Mouse (Mus musculus) intestine, embryonic 15.5 days (tissue): ENCODE results near the gene Ccdc6. TPM values are rescaled to one million over a fixed set of nuclear protein-coding genes. Genes with fewer than 3 reads are reported as not detected.
A peak's percentile ranks its signal among the peaks of the same experiment; 100 is the strongest.

Source experiments
- ATAC-seq: fragments of 200-750 bp; cut with Nextera tagmentation; 2 replicates; pipeline ENCODE4 v1.8.0; 2017; ENCODE audit warnings: moderate TSS enrichment, moderate library complexity
- H3K27ac ChIP-seq: fragments of 300-500 bp; sonication (generic); 2 replicates; pipeline ENCODE4 v1.5.1; 2015; ENCODE audit warnings: mild to moderate bottlenecking, inconsistent platforms
- H3K27me3 ChIP-seq: fragments of 300-500 bp; sonication (generic); replicated peaks from 2 replicates; pipeline ENCODE4 v1.6.1; 2015; ENCODE audit warnings: inconsistent platforms
- H3K36me3 ChIP-seq: fragments of 300-500 bp; sonication (generic); 2 replicates; pipeline ENCODE4 v1.6.1; 2015; ENCODE audit warnings: inconsistent platforms
- H3K4me1 ChIP-seq: fragments of 300-500 bp; sonication (generic); replicated peaks from 2 replicates; pipeline ENCODE4 v1.6.1; 2015; ENCODE audit warnings: inconsistent platforms
- H3K4me2 ChIP-seq: fragments of 300-500 bp; sonication (generic); replicated peaks from 2 replicates; pipeline ENCODE4 v1.6.1; 2015; ENCODE audit warnings: mild to moderate bottlenecking, inconsistent platforms
- H3K4me3 ChIP-seq: fragments of 300-500 bp; sonication (generic); replicated peaks from 2 replicates; pipeline ENCODE4 v1.5.1; 2015; ENCODE audit warnings: inconsistent platforms
- H3K9ac ChIP-seq: fragments of 300-500 bp; sonication (generic); 2 replicates; pipeline ENCODE4 v1.6.1; 2015; ENCODE audit warnings: inconsistent platforms
- H3K9me3 ChIP-seq: fragments of 300-500 bp; sonication (generic); 2 replicates; pipeline ENCODE4 v1.6.1; 2016; ENCODE audit warnings: inconsistent platforms
- WGBS: fragments of 180-500 bp; shearing (Covaris S2); methylation state at CpG from one replicate; pipeline ENCODE4 v1.1.7; 2015; 5-methylcytosine and 5-hydroxymethylcytosine counted together
- polyA plus RNA-seq: library from polyadenylated mRNA; unstranded; fragments of >200 nt; fragmentation: Nextera tagmentation; extraction: Ambion mirVana; gene quantifications from 2 replicates; pipeline ENCODE4 v1.2.1, GENCODE M21; 2015

Ccdc6 gene
- polyA plus RNA-seq, 1 experiment from 2014 or later = 14.0 TPM

DNA sequence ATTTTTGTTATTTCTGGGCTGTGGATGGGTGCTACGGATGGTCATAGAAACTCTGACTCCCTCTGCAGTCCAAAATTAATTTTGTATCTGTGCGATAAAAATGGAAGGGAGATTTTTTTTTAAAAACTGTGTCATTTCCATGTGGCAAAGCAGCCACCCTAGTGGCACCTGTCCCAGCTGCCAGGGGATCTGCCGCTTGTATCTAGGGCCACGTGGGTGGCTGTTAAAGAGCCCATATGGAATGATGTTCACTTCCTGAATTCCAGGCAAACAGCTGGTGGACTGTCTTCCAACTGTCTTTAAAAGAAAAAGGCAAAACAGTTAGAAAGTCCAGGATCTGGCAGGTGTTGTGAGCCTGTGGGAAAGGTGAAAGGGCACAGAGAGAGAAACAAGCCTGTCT is 25.6 kb upstream of the Ccdc6 start:
- no peak overlapping the region for H3K27ac ChIP-seq
- H3K27me3 ChIP-seq = no peaks in the 10 kb centered on the region
- H3K4me3 ChIP-seq = no peak overlapping the region
- no peak for ATAC-seq
- H3K4me1 ChIP-seq = no peaks in the 10 kb centered on the region
- H3K4me2 ChIP-seq = no peak overlapping the region
- H3K9ac ChIP-seq = no peak overlapping the region
- no peaks in the 10 kb centered on the region for H3K36me3 ChIP-seq
- 84% methylated on average over 4 of the region's 4 CpGs for WGBS
- no peaks in the 10 kb centered on the region for H3K9me3 ChIP-seq

DNA sequence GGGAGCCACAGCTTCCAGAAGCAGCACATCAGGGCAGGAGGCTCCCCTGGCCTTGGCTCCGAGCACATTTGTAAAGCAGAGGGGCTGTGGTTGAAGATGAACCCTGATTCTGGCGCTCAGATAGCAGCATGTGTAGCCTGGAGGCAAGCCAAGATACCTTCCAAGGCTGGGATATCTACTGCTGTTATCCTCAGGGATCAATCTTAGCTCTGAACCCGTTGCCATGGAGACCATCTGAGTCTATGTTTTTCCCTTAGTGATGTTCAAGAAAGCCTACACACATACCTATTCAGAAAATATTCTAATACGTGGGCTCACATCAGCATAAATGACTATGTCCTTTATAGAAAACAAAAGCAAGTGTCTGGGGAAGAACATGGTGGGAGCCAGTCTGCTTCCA is 19.5 kb upstream of the Ccdc6 start:
- Histone ChIP-seq H3K4me1 (no peaks in the 10 kb centered on the region), H3K27ac (no peak overlapping the region), H3K4me3 (no peak overlapping the region), H3K36me3 (no peaks in the 10 kb centered on the region), H3K9me3 (no peaks in the 10 kb centered on the region), H3K27me3 (no peaks in the 10 kb centered on the region), H3K4me2 (no peak overlapping the region), H3K9ac (no peak overlapping the region)
- WGBS = 68% methylated on average over 4 of the region's 4 CpGs
- no peak for ATAC-seq

DNA sequence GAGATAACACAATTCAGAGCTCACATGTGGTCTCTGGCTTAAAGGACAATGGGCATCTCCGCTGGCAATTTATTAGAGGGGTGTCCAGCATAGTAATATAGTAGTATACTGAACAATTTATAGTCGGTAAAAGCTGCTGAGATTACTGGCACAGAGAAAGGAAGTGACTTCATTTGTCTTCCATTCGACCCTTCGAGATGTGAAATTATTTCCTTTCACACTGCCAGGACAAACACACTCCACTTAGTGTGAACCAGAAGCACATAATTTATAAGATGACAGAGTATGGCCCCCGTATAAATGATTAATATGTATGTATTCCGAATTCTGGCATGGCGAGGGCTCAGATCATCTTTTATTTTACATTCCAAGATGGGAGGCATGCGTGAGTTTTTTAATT is 16.0 kb upstream of the Ccdc6 start:
- Histone ChIP-seq H3K9ac (no peak overlapping the region), H3K4me2 (no peak overlapping the region), H3K4me3 (no peak overlapping the region), H3K9me3 (no peaks in the 10 kb centered on the region), H3K27me3 (no peaks in the 10 kb centered on the region), H3K4me1 (no peaks in the 10 kb centered on the region), H3K36me3 (no peaks in the 10 kb centered on the region), H3K27ac (peak overlapping the region; percentile 49; the same call in 1 of the 2 replicates)
- peak; percentile 42; the same call in 1 of the 2 replicates for ATAC-seq
- WGBS = 37% methylated on average over 8 of the region's 8 CpGs

DNA sequence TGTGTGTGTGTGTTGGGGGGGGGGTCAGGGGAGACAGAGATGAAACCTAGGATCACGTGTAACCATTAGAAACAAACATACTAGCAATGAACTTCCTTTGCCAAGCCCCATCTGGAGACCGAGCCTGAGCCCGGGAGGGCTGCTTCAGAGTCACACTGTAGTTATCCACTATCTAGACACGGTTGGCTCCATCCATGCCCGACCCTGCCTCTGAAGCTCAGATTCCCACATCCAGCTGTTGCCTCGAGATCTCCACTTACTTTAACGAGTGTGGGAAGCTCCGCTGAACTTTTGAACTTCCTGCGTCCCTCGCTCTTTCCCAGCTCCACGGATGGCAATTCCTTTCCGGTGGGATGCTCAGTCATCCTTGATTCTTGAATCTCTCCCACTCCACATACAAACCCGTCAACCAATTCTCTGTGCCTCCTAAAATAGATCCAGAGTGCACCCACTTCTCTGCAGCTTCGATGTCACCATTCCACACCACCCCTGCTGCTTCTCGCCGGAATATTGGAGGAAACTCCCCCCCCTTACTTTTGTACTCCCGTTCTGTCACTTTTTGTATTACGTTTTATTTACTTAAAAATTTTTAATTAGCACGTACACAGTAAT is 15.3 kb upstream of the Ccdc6 start:
- H3K27ac ChIP-seq = peak overlapping the region; percentile 49
- H3K9ac ChIP-seq = no peak overlapping the region
- H3K4me2 ChIP-seq = peak overlapping the region; percentile 27; the same call in 1 of the 2 replicates
- no peaks in the 10 kb centered on the region for H3K9me3 ChIP-seq
- peak; percentile 79 for ATAC-seq
- H3K36me3 ChIP-seq = no peaks in the 10 kb centered on the region
- H3K4me3 ChIP-seq = no peak overlapping the region
- H3K27me3 ChIP-seq = no peaks in the 10 kb centered on the region
- H3K4me1 ChIP-seq = no peaks in the 10 kb centered on the region
- WGBS = 38% methylated on average over 19 of the region's 19 CpGs

DNA sequence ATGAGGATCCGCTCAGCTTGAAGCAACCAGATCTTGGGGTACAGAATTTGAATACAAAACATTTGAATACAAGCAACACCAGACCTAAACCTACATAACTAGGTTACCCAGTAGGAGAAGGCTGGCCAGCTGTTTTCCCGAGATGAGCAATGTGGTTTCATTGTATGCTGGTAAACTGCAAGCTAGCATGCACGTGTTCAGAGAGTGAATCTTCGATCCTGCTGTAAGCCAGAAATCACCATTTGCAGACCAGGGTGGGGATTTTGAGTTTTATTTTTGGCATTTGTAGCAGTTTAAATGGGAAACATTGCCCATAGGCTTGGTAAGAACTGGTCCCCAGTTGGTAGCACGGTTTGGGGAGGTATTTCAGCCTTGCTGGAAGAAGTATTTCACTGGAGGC is 13.7 kb upstream of the Ccdc6 start:
- Histone ChIP-seq H3K27me3 (no peaks in the 10 kb centered on the region), H3K9me3 (no peaks in the 10 kb centered on the region), H3K4me1 (no peaks in the 10 kb centered on the region), H3K36me3 (no peaks in the 10 kb centered on the region), H3K9ac (no peak overlapping the region), H3K27ac (no peak overlapping the region), H3K4me3 (no peak overlapping the region), H3K4me2 (no peak overlapping the region)
- ATAC-seq = no peak
- WGBS = 87% methylated on average over 5 of the region's 5 CpGs

DNA sequence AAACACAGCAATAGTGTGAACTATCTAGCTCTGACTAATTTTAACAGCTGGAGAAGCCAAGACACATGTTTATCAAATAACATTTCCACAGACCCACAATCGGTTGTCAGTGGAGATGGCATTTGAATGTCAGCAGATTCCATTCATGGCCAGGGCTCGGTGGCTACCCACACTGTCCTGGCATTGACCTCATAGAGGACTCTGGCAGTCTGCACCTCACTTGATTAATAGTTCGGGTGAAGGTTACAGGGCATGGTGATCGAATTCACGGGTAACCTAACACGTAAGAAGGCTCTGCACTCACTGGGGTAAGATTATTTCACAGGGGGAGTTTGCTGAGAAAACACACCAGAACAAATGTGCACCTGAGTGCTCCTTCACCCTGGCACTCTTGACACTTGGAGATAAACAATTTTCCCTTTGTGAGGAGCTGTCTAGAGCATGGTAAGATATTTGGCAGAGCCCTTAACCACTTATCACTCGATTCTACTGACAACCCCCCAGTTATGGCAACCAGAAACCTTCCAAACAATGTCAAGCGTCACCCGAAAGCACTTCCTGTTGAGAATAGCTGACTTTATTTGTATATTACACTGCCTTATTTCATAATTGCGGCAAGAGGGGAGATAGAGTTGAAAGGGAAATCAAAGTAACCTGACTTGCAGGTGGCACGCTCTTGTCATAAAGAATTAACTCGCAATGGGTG is 11.5 kb upstream of the Ccdc6 start:
- Histone ChIP-seq H3K36me3 (no peaks in the 10 kb centered on the region), H3K27ac (no peak overlapping the region), H3K9me3 (no peaks in the 10 kb centered on the region), H3K27me3 (no peaks in the 10 kb centered on the region), H3K4me1 (no peaks in the 10 kb centered on the region), H3K9ac (no peak overlapping the region), H3K4me2 (no peak overlapping the region), H3K4me3 (no peak overlapping the region)
- ATAC-seq = no peak
- WGBS = 46% methylated on average over 12 of the region's 12 CpGs

DNA sequence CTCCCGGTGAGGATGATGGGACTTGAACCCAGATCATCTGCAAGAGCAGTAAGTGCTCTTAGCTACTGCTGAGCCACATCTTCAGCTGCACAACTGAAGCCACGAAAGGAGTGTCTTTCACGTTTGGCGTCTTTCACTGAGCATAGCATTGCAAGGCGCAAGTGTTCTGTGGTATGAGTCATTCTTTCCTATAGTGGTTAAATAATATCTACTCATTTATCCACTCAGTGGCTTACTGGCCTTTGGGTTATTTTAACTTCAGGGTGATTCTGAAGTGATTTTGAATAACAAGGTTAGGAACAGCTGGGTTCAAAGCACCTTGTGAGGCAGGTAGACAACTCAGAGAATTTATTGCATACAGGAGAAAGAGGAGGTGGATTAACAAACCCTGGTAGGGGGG is 8.1 kb upstream of the Ccdc6 start:
- H3K27ac ChIP-seq = no peak overlapping the region
- H3K9ac ChIP-seq = no peak overlapping the region
- H3K4me1 ChIP-seq = no peaks in the 10 kb centered on the region; the same call in 1 of the 2 replicates
- H3K36me3 ChIP-seq = no peaks in the 10 kb centered on the region
- H3K4me2 ChIP-seq = no peak overlapping the region
- no peaks in the 10 kb centered on the region for H3K9me3 ChIP-seq
- no peaks in the 10 kb centered on the region for H3K27me3 ChIP-seq
- H3K4me3 ChIP-seq = no peak overlapping the region
- no peak for ATAC-seq
- WGBS = 86% methylated on average over 5 of the region's 5 CpGs

DNA sequence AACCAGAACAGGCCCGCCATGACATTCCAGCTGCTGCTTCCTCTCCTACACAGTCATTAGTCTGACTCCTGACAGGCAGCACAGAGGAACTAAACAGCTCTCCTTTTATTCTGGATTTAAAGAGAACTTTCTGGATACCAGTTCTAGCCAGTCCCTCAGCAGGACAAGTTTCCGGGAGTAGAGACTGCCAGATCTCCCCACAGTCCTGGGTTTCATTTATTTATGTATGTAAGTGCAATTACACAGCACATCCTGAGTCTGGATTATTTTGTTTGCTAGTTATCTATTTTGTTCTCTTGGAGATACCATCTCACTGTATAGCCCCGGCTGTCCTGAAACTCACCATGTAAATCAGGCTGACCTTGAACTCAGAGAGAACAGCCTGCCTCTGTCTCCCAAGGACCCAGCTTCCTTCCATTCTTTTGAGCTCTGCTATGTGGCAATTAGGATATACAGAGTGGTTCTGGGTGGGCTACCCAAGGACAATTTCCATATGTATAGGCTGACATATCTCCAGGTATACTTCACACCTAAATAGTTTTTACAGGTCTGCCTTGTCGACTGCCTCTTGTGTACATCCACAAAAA is 5.0 kb upstream of the Ccdc6 start:
- H3K4me2 ChIP-seq = no peak overlapping the region
- H3K27ac ChIP-seq = no peak overlapping the region
- peaks cover 3% of the 10 kb centered on the region; the same call in 1 of the 2 replicates for H3K4me1 ChIP-seq
- no peaks in the 10 kb centered on the region for H3K27me3 ChIP-seq
- H3K9me3 ChIP-seq = no peaks in the 10 kb centered on the region
- WGBS = 43% methylated on average over 4 of the region's 4 CpGs
- ATAC-seq = no peak
- H3K36me3 ChIP-seq = no peaks in the 10 kb centered on the region
- no peak overlapping the region for H3K9ac ChIP-seq
- no peak overlapping the region for H3K4me3 ChIP-seq

DNA sequence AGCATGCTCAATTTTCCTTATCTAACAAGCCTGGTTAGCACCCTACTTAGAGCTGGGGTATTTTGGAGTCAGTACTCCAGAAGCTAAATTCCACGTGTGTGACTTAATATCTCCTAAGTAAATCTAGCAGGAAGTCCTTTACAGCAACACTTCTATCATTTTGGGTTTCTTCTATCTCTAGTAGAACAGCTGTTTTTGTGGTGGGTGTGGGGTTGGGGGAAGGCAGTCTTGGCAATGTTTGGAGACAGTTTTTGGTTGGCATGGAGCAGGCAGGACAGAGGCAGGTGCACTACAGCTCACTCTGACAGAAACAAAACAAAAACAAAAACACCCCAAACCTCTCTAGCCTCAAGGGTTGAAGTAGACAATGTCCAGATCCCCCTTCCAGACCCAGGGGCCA is 3.1 kb upstream of the Ccdc6 start:
- Histone ChIP-seq H3K36me3 (no peaks in the 10 kb centered on the region), H3K9me3 (no peaks in the 10 kb centered on the region), H3K4me3 (no peak overlapping the region), H3K9ac (no peak overlapping the region), H3K4me2 (no peak overlapping the region), H3K27me3 (no peaks in the 10 kb centered on the region), H3K4me1 (peaks cover 6% of the 10 kb centered on the region), H3K27ac (no peak overlapping the region)
- ATAC-seq = no peak
- WGBS = 30% methylated on average over 1 of the region's 1 CpGs

DNA sequence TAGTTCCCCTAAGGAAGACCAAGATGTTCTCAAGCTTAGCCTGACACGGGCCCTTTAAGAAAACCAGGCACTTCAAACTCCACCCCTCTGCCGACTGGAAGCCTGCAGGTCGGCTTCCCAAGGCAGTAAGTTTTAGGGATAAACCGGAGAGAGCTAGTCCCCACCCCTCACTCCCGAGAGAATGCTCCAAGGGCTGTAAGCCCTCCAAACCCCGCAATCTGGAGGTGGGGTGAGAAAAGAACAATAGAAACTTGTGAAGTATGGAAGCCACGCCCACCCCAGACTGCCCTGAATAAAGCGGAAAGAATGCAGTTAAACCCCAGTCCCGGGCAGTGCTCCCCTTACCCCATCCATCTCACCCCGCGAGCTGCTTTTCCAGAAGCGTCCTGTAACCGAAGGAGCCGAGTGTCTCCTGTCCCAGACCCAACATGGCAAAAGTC is 1.9 kb upstream of the Ccdc6 start:
- Histone ChIP-seq H3K4me2 (peak overlapping the region; percentile 83), H3K27ac (peak overlapping the region; percentile 90), H3K27me3 (no peaks in the 10 kb centered on the region), H3K4me1 (peaks cover 12% of the 10 kb centered on the region), H3K4me3 (peak overlapping the region; percentile 55), H3K9ac (peak overlapping the region; percentile 45), H3K36me3 (no peaks in the 10 kb centered on the region), H3K9me3 (no peaks in the 10 kb centered on the region)
- peak; percentile 28 for ATAC-seq
- WGBS = 0% methylated on average over 14 of the region's 14 CpGs

DNA sequence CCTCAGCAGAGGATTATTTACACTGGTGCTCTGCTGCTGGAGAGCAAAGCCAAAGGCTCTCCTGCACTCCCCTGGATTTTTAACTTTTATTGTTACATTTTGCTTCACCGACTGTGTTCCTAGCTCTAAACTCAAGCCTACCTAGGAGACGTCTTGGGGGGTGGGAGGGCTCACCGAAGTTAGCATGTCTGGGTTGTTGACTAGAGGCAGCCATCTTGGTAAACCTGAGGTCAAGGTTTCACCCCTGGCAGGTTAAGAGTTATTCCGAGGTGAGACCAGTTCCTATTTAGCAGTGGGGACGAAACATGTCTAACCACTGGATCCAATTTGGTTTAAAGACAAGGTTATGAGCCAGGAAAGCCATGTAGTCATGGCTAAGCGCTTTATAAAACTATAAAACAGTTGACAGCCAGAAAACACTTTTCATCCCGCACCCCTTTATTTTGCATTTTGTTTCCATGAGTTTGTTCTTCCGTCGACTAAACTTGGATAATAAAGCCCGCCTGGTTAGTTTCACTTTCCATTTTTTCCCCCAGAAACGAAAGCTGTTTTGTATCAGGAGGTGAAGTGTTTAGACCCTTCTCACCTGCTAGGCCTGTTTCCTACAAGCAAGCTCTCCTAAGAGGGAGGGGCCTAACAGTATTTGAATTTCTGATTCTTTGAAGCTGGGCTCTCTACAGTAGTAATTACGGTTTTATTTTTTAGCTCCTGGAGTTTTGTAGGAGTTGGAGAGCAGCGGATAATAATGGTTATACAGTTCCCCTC is 1.2 kb upstream of the Ccdc6 start:
- 17% methylated on average over 13 of the region's 13 CpGs for WGBS
- Histone ChIP-seq H3K4me2 (peak overlapping the region; percentile 83), H3K4me1 (peaks cover 12% of the 10 kb centered on the region), H3K27ac (peak overlapping the region; percentile 90), H3K27me3 (no peaks in the 10 kb centered on the region), H3K9me3 (no peaks in the 10 kb centered on the region), H3K4me3 (peak overlapping the region; percentile 55), H3K9ac (peak overlapping the region; percentile 45), H3K36me3 (no peaks in the 10 kb centered on the region)
- ATAC-seq = no peak

DNA sequence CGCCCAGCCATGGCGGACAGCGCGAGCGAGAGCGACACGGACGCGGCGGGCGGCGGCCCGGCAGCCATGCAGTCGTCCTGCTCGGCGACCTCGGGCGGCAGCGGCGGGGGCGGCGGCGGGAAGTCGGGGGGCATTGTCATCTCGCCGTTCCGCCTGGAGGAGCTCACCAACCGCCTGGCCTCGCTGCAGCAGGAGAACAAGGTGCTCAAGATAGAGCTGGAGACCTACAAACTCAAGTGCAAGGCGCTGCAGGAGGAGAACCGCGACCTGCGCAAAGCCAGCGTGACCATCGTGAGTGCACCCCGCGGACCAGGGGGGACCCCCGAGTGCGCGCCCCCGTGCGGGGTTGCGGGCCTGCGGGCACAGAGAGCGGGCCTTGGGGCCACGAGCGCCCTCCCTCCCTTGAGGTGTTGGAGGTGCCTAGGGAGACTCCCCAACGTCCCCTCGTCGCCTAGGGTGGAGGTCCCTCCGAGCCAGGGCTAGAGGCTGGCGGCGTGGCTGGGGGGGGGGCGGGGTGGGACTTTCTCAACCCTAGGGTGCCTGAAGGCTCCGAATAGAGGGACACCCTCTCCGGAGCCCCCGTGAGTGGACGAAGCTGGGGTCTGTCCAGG is 475 bp downstream of the Ccdc6 start:
- ATAC-seq = peak; percentile 26
- WGBS = 0% methylated on average over 46 of the region's 58 CpGs
- Histone ChIP-seq H3K9me3 (no peaks in the 10 kb centered on the region), H3K9ac (peak overlapping the region; percentile 94), H3K4me3 (peak overlapping the region; percentile 92), H3K4me1 (peaks cover 12% of the 10 kb centered on the region), H3K4me2 (peak overlapping the region; percentile 83), H3K36me3 (no peaks in the 10 kb centered on the region), H3K27ac (peak overlapping the region; percentile 90), H3K27me3 (no peaks in the 10 kb centered on the region)
